Mouse (Mus musculus) mouse embryonic stem cell (cell line): Measurements from ENCODE around the gene Klrc1.
"Not testable (repeated sequence)": the region's sequence is repeated elsewhere in the genome, so short reads cannot be mapped to it uniquely, and the experiment has no call there.

Source experiments
- in situ Hi-C, 2 experiments: fragments of 300-500 bp; cut with MboI; formaldehyde crosslinking; loops; 1 replicate in 1 of 2; 3 replicates in 1 of 2; pipeline ENCODE4 v1.14.3; 2019 to 2020; ENCODE audit warnings: low sequenced_read_pairs in 2 of 2, low pct_unique_long_range_greater_than_20kb in 1 of 2, mixed read lengths in 1 of 2; ENCODE audit not compliant: unreplicated experiment in 1 of 2

Gene Klrc1

DNA sequence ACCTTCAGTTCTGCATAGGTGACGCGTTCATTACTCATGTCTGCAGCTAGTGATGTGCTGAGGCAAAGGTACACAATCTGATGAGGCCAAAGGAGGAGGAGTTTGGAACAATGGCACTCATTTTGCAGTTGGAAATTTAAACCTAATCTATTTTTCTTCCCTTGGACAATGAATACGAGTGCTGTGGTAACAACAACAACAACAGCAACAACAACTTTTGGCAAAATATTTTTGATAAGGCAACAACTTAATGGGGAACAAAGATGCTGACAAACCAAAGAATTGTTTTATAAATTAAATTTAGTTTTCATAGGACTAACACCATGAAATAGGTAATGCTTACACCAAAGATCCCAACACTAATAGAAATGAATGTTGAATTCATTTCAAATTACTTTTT, at the start of gene Klrc1:
TSS of gene Klrc1 (minus strand) at position 101 of the 400 bp plus-strand sequence.
- in situ Hi-C loops = no loop called here

DNA sequence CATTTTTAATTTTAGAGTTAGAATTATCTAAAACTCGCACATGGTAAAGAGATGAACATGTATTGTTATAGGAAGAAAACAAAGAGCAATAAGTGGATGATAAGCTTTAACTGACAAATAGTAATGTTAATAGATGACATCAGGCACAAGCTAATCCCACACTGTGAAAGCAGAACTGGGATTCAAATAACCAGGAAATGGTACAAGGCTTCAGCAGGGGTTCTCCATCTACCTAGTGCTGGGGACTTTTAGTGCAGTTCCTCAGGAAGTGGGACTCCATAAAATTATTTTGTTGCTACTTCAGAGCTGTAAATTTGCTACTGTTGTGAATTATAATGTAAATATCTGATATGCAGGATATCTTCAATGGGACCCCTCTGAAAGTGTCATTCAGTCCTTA, 48.5 kb upstream of the Klrc1 start:
- in situ Hi-C loops = no loop called here

DNA sequence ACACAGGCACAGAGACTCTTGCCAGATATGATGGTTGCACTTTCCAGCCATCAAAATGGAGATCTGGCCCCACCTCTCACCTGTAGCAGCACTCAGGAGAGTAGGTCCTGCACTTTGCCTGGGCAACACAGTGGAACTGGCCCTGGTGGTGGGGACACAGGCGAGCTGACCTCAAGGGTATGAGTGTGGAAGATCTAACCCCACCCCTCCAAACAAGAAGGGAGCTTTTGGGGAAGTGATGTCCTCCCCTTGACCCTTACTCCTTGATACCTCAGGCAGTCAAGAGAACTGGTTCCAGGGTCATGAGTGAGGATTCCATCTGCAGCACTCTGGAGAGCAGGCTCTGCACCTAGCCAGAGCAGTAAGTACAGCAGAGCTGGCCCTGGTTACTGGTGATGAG, 42.6 kb upstream of the Klrc1 start:
- in situ Hi-C loops = no loop called here

DNA sequence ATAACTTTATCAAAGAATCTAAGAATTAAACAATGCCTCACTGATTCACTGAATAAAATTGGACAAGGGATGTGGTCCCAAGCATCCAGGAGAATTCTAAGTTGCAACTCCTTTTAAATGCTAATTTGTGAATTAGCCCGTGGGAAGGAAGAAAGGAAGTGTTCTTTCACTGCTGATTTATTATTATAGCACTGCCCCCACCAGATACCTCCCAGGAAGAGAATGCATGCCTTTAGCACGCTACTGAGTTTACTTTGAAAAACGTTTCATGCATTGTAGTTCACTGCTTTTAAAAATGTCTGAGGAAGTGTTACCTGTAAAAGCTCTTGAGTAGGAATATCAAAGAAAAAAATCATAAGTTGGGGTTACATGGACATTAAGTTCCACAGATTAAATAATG, 41.7 kb upstream of the Klrc1 start:
- in situ Hi-C loops = no loop called here

DNA sequence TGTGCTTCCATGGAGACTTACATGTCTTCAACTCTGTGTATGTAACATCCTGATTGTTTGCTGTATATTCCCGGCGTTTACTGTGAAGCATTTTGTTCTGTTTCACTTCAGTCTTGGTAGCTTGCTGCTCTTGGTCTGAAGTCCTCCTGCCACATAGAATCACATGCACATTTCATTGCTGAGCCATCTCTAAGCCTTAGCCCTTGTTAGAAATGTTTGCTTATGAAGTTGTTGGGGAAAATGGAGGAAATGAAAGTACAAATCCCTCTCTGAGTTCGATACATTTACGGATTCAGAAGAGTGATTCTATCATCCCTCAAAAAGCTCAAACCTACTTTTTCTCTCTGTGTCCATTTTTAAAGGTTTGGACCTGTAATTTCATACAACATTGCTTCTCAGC, 38.3 kb upstream of the Klrc1 start, which contains the start of gene Klri1:
TSS of gene Klri1 (minus strand) at position 101 of the 400 bp plus-strand sequence.
- in situ Hi-C loops = no loop called here

DNA sequence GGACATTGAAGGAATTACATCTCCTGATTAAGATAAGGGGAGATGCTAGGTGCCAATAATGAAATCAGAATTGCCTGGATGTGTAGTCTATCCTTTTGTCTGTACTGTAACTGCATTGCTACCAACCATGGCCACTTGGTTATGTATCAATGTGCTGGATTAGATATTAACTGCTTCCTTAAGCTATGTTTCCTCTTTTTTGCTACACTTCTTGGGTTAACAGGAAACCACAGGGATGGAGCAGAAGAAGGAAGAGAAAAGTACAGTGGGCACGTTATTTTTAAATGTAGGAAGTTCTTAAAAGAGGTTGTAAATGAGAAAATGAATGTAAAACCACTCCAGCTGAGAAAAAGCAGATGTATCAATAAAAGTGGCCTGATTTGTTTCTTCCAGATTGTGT, 34.8 kb upstream of the Klrc1 start:
- in situ Hi-C loops = no loop called here

DNA sequence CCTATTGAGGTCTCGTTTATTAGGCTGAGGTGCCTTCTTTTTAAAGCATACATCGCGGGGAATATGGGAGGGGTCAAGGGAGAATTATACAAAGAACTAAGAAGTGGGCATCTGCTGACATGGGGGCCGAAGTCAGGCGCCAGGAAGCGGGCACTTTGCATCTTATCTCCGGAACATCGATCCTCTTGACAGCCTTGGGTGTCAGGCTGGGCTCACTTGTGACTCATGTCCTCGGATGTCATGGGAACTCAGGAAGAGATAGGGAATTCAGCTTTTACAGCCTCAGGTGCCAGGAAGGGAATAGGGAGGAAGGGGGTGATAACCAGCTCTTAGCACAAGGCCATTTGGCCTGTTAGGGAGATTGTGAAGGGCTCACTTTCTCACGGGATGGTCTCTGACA, 12.7 kb upstream of the Klrc1 start:
- in situ Hi-C loops = not testable (repeated sequence)

DNA sequence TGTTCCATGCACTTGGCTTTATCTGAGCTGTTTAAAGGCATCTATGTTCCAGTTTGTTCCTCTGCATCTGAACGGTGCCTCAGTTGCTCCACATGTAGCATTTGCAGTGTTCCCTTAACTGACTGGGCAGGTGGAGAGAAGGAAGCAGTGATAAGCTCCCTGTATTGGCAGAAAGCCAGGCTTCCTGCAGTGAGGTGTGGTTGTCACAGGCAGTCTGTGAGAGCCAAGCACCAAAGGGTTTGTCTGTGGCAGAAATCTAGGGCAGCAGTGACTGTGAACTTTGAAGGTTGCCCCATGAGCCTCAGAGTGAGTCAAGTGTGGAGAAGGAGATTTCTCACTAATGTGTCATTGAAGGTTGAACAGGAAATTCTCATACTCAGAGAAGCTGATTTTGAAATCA, 1.6 kb upstream of the Klrc1 start:
- in situ Hi-C loops = no loop called here

DNA sequence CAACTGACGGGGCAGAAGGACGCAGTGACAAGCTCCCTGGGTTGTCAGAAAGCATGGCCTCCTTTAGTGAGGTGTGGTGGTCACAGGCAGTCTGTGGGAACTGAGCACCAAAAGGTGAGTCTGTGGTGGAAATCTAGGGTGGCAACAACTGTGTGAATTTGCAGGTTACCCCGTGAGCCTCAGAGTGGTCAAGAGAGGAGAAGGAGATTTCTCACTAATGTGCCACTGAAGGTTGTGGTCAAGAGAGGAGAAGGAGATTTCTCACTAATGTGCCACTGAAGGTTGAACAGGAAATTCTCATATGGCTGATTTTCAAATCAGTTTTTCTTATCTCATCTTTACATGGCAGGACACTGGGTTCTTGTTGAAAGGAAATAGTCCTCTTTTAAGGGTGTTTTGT, 17.5 kb downstream of the Klrc1 start:
- in situ Hi-C loops = not testable (repeated sequence)

DNA sequence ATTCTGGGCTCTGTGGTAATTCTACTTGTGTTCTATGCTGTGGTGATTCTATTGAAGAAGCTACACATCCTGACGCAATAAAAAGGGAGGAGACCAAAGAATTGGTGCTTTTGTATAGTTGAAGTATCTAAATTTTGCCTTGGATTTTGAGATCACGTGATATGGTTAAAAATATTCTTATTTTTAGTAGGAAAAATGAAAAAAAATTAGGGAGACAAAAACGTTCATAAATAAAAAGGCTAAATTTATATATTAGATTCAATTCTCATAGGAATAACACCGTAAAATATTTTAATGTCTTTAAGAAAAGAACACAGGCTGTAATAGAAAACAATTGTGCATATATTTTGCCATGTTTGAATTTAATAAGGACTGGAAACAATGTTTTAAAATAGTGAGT, 18.2 kb downstream of the Klrc1 start, which contains the start of gene Klrc2:
TSS of gene Klrc2 (minus strand) at position 101 of the 400 bp plus-strand sequence.
- in situ Hi-C loops = not testable (repeated sequence)

DNA sequence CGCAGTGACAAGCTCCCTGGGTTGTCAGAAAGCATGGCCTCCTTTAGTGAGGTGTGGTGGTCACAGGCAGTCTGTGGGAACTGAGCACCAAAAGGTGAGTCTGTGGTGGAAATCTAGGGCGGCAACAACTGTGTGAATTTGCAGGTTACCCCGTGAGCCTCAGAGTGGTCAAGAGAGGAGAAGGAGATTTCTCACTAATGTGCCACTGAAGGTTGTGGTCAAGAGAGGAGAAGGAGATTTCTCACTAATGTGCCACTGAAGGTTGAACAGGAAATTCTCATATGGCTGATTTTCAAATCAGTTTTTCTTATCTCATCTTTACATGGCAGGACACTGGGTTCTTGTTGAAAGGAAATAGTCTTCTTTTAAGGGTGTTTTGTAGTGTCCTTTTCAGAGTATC, 34.7 kb downstream of the Klrc1 start:
- in situ Hi-C loops = not testable (repeated sequence)

DNA sequence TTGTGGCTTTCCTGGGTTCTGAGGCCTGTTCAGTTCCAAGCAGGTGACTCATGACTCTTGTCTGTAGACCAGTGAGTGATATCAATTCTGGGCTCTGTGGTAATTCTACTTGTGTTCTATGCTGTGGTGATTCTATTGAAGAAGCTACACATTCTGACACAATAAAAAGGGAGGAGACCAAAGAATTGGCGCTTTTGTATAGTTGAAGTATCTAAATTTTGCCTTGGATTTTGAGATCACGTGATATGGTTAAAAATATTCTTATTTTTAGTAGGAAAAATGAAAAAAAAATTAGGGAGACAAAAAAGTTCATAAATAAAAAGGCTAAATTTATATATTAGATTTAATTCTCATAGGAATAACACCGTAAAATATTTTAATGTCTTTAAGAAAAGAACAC, 35.5 kb downstream of the Klrc1 start, which contains the start of gene Klrc3:
TSS of gene Klrc3 (minus strand) at position 101 of the 400 bp plus-strand sequence.
- in situ Hi-C loops = not testable (repeated sequence)

DNA sequence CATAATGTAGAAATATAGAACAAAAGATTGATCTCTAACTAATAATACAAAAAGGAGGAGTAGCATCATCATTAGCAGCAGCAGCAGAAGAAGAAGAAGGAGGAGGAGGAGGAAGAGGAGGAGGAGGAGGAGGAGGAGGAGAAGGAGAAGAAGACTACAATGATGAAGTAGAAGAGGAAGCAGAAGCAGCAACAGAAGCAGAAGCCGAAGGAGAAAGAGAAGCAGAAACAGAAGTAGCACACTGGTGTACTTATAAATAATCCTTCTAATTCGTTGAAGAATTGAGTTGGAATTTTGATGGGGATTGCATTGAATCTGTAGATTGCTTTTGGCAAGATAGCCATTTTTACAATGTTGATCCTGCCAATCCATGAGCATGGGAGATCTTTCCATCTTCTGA, 47.7 kb downstream of the Klrc1 start:
- in situ Hi-C loops = not testable (repeated sequence)

DNA sequence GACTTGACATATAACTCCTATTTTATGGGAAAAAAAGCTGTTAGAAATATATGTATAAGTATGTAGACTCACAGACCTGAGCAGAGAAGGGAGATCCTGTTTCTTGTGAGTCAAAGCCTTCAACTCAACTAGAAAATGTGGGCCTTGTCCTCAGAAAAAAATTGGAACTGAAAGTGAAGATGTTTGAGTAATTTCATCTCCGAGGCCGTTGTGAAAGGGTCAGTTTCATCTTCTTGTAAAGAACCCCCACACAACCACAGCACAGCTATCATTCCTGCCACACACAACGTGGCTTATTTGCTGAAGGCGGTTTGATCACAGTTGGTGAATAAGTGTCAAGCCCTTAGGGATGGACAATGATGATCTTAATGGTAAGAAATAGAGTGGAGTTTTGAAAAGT, 55.0 kb downstream of the Klrc1 start, which contains the start of gene Klrk1:
TSS of gene Klrk1 (minus strand) at position 130 of the 400 bp plus-strand sequence.
- in situ Hi-C loops = no loop called here
